Mouse (Mus musculus): ENCODE measurements around the gene Brd2.

Gene Brd2

GRCm38 (mm10) chr17:34123111-34123510, 677 bp upstream of the Brd2 start:
- POLR2A ChIA-PET, result interaction anchor here in 3 of 4 experiments (0.6 to 10.2 kb wide), 10 partner anchors 8 to 829 kb away, joined by 3 to 230 read pairs (median 4); partner anchors contain the start of genes H2-DMa (in 2 of the 3), Rps18 (in 1 of the 3), Rxrb (in 1 of the 3) and Slc39a7 (in 1 of the 3)
- CTCF ChIA-PET, result interaction anchor here in 2 of 4 experiments (0.6 to 1.6 kb wide), 4 partner anchors 12 to 55 kb away, joined by 3 to 7 read pairs (median 4); no protein-coding TSS in a partner anchor

DNA sequence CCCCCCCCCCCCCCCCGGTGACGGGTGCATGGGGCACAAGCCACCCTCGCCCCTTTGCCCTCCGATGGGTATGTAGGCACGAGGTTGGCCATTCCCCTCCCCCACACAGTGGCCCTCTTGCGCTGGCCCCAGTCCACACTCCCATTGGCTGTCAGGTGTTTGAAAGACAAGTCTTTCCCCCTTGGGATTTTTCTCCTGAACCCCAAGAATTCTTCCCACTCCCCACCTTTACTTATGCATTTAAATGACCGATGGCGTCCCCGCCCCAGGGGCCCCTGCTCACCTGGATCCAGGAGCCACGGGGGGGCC, 601 bp downstream of the Brd2 start:
- ChIA-PET POLR2A (interaction anchor here in 3 of 4 experiments (0.6 to 21.3 kb wide), 54 partner anchors 5 to 1794 kb away, joined by 3 to 604 read pairs (median 4); partner anchors contain the start of genes Agpat1 (in 3 of the 3), H2-Oa (in 3 of the 3), Rxrb (in 3 of the 3) and Slc39a7 (in 3 of the 3)), CTCF (interaction anchor here in 2 of 4 experiments (0.7 to 1.0 kb wide), 5 partner anchors 13 to 770 kb away, joined by 3 to 6 read pairs (median 4); no protein-coding TSS in a partner anchor)

- CTCF ChIA-PET, result interaction anchor here in 3 of 4 experiments (0.7 to 1.0 kb wide), 6 partner anchors 14 to 826 kb away, joined by 3 to 6 read pairs (median 4); no protein-coding TSS in a partner anchor
- POLR2A ChIA-PET, result interaction anchor here in 3 of 4 experiments (0.6 to 21.3 kb wide), 60 partner anchors 6 to 1794 kb away, joined by 3 to 604 read pairs (median 4); partner anchors contain the start of genes Agpat1 (in 3 of the 3), H2-Oa (in 3 of the 3), Rxrb (in 3 of the 3) and Slc39a7 (in 3 of the 3)
These were observed 1.1 kb downstream of the Brd2 start for GRCm38 (mm10) chr17:34121172-34121878.

- CTCF ChIA-PET, result interaction anchor here in 2 of 4 experiments (0.6 to 5.9 kb wide), 3 partner anchors 14 to 1249 kb away, joined by 4 to 42 read pairs (median 11); no protein-coding TSS in a partner anchor
- POLR2A ChIA-PET, result interaction anchor here (0.5 to 21.3 kb wide), 56 partner anchors 7 to 830 kb away, joined by 3 to 604 read pairs (median 6); partner anchors contain the start of genes H2-Ke6 (in 3 of the 4), H2-Oa (in 3 of the 4), Rps18 (in 3 of the 4) and Rxrb (in 3 of the 4)
These were observed 1.6 kb downstream of the Brd2 start for GRCm38 (mm10) chr17:34120814-34121171.

GRCm38 (mm10) chr17:34120180-34120723, 2.2 kb downstream of the Brd2 start:
- ChIA-PET POLR2A (interaction anchor here (0.5 to 21.3 kb wide), 83 partner anchors 7 to 1706 kb away, joined by 3 to 604 read pairs (median 5); partner anchors contain the start of genes Rps18 (in 4 of the 4), Vps52 (in 4 of the 4), H2-Ke6 (in 3 of the 4) and H2-Oa (in 3 of the 4)), CTCF (interaction anchor here in 2 of 4 experiments (0.6 to 5.9 kb wide), 3 partner anchors 15 to 1248 kb away, joined by 4 to 42 read pairs (median 11); no protein-coding TSS in a partner anchor)

GRCm38 (mm10) chr17:34119249-34120179, 2.9 kb downstream of the Brd2 start, which contains the start of gene H2-DMa:
Gene H2-DMa (plus strand): TSS chr17:34119541.
- POLR2A ChIA-PET, result interaction anchor here (0.5 to 21.3 kb wide), 180 partner anchors 8 to 1706 kb away, joined by 3 to 604 read pairs (median 4); partner anchors contain the start of genes Rps18 (in 4 of the 4), Rxrb (in 4 of the 4), Slc39a7 (in 4 of the 4) and Vps52 (in 4 of the 4)
- CTCF ChIA-PET, result interaction anchor here in 3 of 4 experiments (0.7 to 5.9 kb wide), 7 partner anchors 9 to 207 kb away, joined by 3 to 42 read pairs (median 6); no protein-coding TSS in a partner anchor

DNA sequence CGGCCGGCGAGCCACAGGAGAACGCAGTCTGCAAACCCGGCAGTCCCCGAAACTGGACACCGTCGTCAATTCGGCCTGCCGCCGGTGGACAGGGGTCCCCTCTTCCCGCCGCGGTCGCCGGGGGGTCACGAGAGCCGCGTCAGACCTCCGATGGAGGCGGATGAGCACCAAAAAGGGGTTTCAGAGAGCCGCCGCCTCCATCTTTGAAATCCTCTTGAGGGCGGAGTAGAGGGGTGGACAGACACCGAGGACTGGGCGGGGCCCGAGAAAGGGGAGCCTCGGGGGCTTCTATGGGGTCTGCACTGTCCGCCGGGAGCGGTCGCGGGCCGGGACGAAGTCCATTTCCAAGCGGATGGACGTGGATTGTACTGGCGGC, 3.6 kb downstream of the Brd2 start:
- ChIA-PET POLR2A (interaction anchor here (0.6 to 21.3 kb wide), 155 partner anchors 8 to 1389 kb away, joined by 3 to 604 read pairs (median 5); partner anchors contain the start of genes Rxrb (in 4 of the 4), Slc39a7 (in 4 of the 4), Agpat1 (in 3 of the 4) and B3galt4 (in 3 of the 4)), CTCF (interaction anchor here in 3 of 4 experiments (0.7 to 5.9 kb wide), 7 partner anchors 9 to 206 kb away, joined by 3 to 42 read pairs (median 6); no protein-coding TSS in a partner anchor)

DNA sequence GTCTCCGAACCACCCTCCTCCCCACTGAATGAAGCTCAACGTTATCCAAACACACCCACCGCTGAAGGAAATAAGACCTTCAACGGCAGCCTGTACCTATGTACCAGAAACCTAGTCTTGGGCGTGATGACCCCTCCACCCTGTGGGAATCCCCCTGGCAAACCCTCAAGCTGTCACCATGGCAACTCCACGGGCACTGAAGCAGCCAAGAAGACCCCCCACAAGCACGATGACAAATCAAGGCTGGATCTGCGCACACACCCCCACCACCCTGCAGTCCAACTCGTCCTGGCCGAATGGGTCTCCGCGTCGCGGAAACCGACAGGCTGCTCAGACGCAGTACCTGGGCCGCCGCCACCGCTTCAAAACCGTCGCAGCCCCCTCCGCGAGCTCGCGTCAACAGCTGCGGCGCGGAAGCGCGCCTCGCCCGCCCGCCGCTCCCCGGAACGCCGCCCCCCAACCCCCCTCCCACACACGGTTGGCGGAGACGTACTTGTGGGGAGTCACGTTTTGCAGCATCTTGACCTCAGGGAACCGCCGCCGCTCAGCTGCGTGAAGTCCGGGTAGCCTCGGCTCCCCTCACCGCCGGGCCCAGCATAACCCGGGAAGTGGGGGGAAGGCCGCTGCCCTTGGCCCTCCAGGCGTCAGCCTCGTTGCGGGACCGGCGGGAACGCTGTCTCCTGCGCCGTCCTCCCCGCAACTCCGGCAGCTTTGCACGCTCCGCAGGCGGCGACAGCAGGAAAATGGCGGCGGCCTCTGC, 4.1 kb downstream of the Brd2 start:
- ChIA-PET CTCF (interaction anchor here in 3 of 4 experiments (0.5 to 5.9 kb wide), 9 partner anchors 8 to 856 kb away, joined by 3 to 42 read pairs (median 5); no protein-coding TSS in a partner anchor), POLR2A (interaction anchor here (0.6 to 21.3 kb wide), 97 partner anchors 9 to 993 kb away, joined by 3 to 604 read pairs (median 7); partner anchors contain the start of genes Rxrb (in 4 of the 4), Slc39a7 (in 4 of the 4), B3galt4 (in 3 of the 4) and H2-Oa (in 3 of the 4))

DNA sequence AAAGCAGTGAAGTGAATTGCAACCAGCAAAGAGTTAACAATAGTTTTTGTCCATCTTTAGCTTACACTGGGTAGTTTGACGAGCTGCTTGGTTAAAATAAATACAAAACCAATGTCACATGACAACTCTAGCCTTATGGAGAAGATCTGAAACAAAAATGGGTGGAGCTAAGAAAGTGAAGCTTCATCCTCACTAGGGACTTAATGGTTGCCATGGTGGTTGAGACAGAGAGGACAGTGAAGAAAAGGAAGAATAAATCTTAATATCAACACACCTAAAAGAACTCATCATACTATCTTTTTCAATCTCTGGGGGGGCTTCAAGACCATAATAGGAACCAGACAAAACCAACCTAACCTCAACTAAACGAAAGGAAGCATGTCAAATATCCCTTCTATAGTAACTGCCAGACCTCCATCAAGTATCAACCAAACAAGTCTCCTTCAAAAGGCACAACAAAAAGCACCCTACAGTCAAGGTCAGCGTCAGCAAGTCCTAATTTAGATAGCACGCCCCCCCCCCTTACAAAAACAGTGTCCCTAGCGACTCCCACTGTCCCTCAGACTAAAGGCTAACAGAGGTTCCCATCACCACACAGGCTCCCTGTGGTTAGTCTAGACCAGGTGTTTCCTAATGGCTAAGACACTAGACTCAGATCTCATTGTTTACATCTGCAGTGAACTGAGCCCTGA, 4.9 kb downstream of the Brd2 start:
- ChIA-PET POLR2A (interaction anchor here (0.5 to 21.3 kb wide), 50 partner anchors 9 to 993 kb away, joined by 3 to 604 read pairs (median 8); partner anchors contain the start of genes H2-Oa (in 3 of the 4), Brd2 (in 2 of the 4), Psmb9 (in 2 of the 4) and Rps18 (in 2 of the 4)), CTCF (interaction anchor here in 2 of 4 experiments (0.7 to 5.9 kb wide), 5 partner anchors 9 to 18 kb away, joined by 3 to 42 read pairs (median 5); no protein-coding TSS in a partner anchor)

DNA sequence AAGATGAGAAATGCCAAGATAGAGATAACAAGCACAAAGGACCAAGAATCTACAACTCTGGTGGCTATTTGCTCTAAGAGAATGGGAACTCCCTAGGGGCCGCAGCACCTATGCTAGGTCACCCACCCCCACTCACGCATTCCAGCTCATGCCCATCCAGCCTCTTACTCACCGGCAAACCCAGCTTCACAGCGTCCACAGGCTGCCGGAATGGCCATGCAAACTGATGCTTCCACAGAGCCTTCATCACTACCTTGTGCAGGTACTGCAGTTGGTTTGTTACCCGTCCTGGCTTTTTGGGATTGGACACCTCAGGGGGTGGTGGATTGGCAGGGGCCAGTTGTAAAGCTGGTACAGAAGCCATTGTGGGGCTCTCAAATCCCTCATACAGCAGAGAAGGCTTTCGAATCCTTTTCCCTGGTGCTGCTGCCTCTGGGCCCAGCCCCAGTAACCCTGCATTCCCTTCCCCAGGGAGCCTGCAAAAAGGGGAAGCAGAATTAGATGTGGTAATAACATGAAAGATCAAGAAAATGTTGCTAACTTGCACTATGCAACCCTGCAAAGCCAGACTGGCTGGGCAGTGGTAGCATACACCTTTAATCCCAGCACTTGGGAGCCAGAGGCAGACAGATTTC, 5.6 kb downstream of the Brd2 start:
- CTCF ChIA-PET, result interaction anchor here in 2 of 4 experiments (0.7 to 5.9 kb wide), 5 partner anchors 8 to 18 kb away, joined by 3 to 42 read pairs (median 7); no protein-coding TSS in a partner anchor
- POLR2A ChIA-PET, result interaction anchor here (0.5 to 21.3 kb wide), 40 partner anchors 8 to 768 kb away, joined by 3 to 604 read pairs (median 6); partner anchors contain the start of genes H2-Oa (in 3 of the 4), Rxrb (in 3 of the 4), Slc39a7 (in 3 of the 4) and Brd2 (in 2 of the 4)

GRCm38 (mm10) chr17:34114114-34114513, 8.3 kb downstream of the Brd2 start:
- ChIA-PET CTCF (interaction anchor here in 2 of 4 experiments (1.8 to 2.1 kb wide), 2 partner anchors 13 to 21 kb away, joined by 4 to 9 read pairs; no protein-coding TSS in a partner anchor), POLR2A (interaction anchor here in 3 of 4 experiments (1.1 to 21.3 kb wide), 16 partner anchors 8 to 159 kb away, joined by 3 to 604 read pairs (median 62); partner anchors contain the start of genes Brd2 (in 2 of the 3), H2-Oa (in 2 of the 3), Rxrb (in 2 of the 3) and Slc39a7 (in 2 of the 3))

- ChIA-PET POLR2A (interaction anchor here (0.7 to 21.3 kb wide), 27 partner anchors 4 to 157 kb away, joined by 3 to 604 read pairs (median 7); partner anchors contain the start of genes H2-DMa (in 4 of the 4), Rxrb (in 3 of the 4), Slc39a7 (in 3 of the 4) and Brd2 (in 2 of the 4)), CTCF (interaction anchor here in 3 of 4 experiments (0.6 to 3.6 kb wide), 11 partner anchors 8 to 278 kb away, joined by 3 to 18 read pairs (median 4); partner anchors contain the start of gene H2-DMa (in 1 of the 3))
These were observed 12.1 kb downstream of the Brd2 start for GRCm38 (mm10) chr17:34110309-34110708.

DNA sequence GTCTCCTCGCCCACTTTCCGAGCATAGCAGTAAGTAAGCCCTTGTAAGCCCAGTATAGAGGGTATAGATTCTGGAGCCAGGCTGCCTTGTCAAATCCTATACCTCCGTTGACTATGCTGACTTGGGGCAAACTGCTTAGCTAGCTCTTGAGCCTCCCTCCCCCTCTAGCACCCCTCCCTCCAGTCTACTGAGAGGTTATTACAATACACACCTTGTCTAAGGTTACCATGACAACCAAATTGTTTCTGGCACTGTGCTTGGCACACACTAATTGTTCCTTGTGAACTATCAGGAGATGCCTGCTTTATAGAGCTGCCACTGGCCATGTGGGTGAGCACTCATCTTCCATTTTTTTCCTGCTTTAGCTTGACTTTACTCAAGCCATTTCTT, 12.6 kb downstream of the Brd2 start:
- POLR2A ChIA-PET, result interaction anchor here (0.6 to 21.3 kb wide), 27 partner anchors 4 to 475 kb away, joined by 3 to 604 read pairs (median 6); partner anchors contain the start of genes H2-DMa (in 4 of the 4), Rxrb (in 3 of the 4), Slc39a7 (in 3 of the 4) and Brd2 (in 2 of the 4)
- CTCF ChIA-PET, result interaction anchor here in 3 of 4 experiments (0.7 to 3.6 kb wide), 13 partner anchors 8 to 61 kb away, joined by 3 to 18 read pairs (median 4); partner anchors contain the start of gene H2-DMa (in 1 of the 3)
